Mouse (Mus musculus): ENCODE data around the gene Nr4a1. TPM values are rescaled to one million over a fixed set of nuclear protein-coding genes. Genes with fewer than 3 reads are reported as not detected.

Gene Nr4a1
- polyA plus RNA-seq, 1 experiment: 80.9 TPM

- no peak for DNase-seq (ENCODE audit: extremely low spot score in 1 of 2, low spot score in 1 of 2)
Observed at GRCm38 (mm10) chr15:101253563-101253885, 545 bp upstream of the Nr4a1 start.

GRCm38 (mm10) chr15:101255842-101256462 is 1.9 kb downstream of the Nr4a1 start:
- no peak for DNase-seq (ENCODE audit: extremely low spot score in 1 of 2, low spot score in 1 of 2)

GRCm38 (mm10) chr15:101256463-101257206 is 2.6 kb downstream of the Nr4a1 start:
- no peak for DNase-seq (ENCODE audit: extremely low spot score in 1 of 2, low spot score in 1 of 2)

GRCm38 (mm10) chr15:101258420-101258819 is 4.4 kb downstream of the Nr4a1 start:
- no peak for DNase-seq (ENCODE audit: extremely low spot score in 1 of 2, low spot score in 1 of 2)

GRCm38 (mm10) chr15:101259922-101260321 is 5.9 kb downstream of the Nr4a1 start:
- DNase-seq (ENCODE audit: extremely low spot score in 1 of 2, low spot score in 1 of 2): no peak

- DNase-seq (ENCODE audit: extremely low spot score in 1 of 2, low spot score in 1 of 2): no peak
Observed at GRCm38 (mm10) chr15:101260387-101260786, 6.3 kb downstream of the Nr4a1 start.

GRCm38 (mm10) chr15:101260874-101261622 is 7.0 kb downstream of the Nr4a1 start:
- DNase-seq (ENCODE audit: extremely low spot score in 1 of 2, low spot score in 1 of 2): no peak

GRCm38 (mm10) chr15:101262502-101262901 is 8.4 kb downstream of the Nr4a1 start:
- no peak for DNase-seq (ENCODE audit: extremely low spot score in 1 of 2, low spot score in 1 of 2)

GRCm38 (mm10) chr15:101266132-101266963 is 12.3 kb downstream of the Nr4a1 start:
- DNase-seq (ENCODE audit: extremely low spot score in 1 of 2, low spot score in 1 of 2): peak; percentile 82 to 94

- DNase-seq (ENCODE audit: extremely low spot score in 1 of 2, low spot score in 1 of 2): no peak
Observed at GRCm38 (mm10) chr15:101267053-101268032, 13.3 kb downstream of the Nr4a1 start.

GRCm38 (mm10) chr15:101270101-101270820 is 16.2 kb downstream of the Nr4a1 start:
- DNase-seq (ENCODE audit: extremely low spot score in 1 of 2, low spot score in 1 of 2): no peak

- no peak for DNase-seq (ENCODE audit: extremely low spot score in 1 of 2, low spot score in 1 of 2)
Observed at GRCm38 (mm10) chr15:101271107-101271506, 17.0 kb downstream of the Nr4a1 start.

GRCm38 (mm10) chr15:101271513-101271912 is 17.4 kb downstream of the Nr4a1 start:
- DNase-seq (ENCODE audit: extremely low spot score in 1 of 2, low spot score in 1 of 2): no peak

GRCm38 (mm10) chr15:101274380-101274779 is 20.3 kb downstream of the Nr4a1 start:
- no peak for DNase-seq (ENCODE audit: extremely low spot score in 1 of 2, low spot score in 1 of 2)

GRCm38 (mm10) chr15:101277351-101277899 is 23.4 kb downstream of the Nr4a1 start:
- peak in 1 of 2 experiments; percentile 57 for DNase-seq (ENCODE audit: extremely low spot score in 1 of 2, low spot score in 1 of 2)

GRCm38 (mm10) chr15:101278589-101278988 is 24.5 kb downstream of the Nr4a1 start:
- DNase-seq (ENCODE audit: extremely low spot score in 1 of 2, low spot score in 1 of 2): no peak

- DNase-seq (ENCODE audit: extremely low spot score in 1 of 2, low spot score in 1 of 2): no peak
Observed at GRCm38 (mm10) chr15:101279430-101279999, 25.4 kb downstream of the Nr4a1 start.

- no peak for DNase-seq (ENCODE audit: extremely low spot score in 1 of 2, low spot score in 1 of 2)
Observed at GRCm38 (mm10) chr15:101282471-101282870, 28.4 kb downstream of the Nr4a1 start.
